ENCODE assay signal across 18 mouse cellular contexts in genomic region chr3:51970489-51970888, GRCm38 (mm10).
A peak's percentile ranks its signal among the peaks of the same experiment; 100 is the strongest.
DNase-seq lines count a peak whose midpoint lies in the region; ATAC-seq and TF ChIP-seq lines count a peak whose summit lies in the region.
"Had no signal": no experiment of that assay in that cellular context is flagged by ENCODE, and none has a peak within 500 bp of the region (broad histone marks: within the 10 kb centered on the region; RNA-seq: fewer than 3 reads in every experiment).

No protein-coding gene starts in this region.

- DNase-seq in lung, postnatal 14 days: no peak
- peak; percentile 60 for DNase-seq in lung, postnatal 0 days (ENCODE audit: low spot score)
- DNase-seq in lung, adult 2 months: no peak
- no peak for DNase-seq in adipocyte (ENCODE audit: low spot score)
- DNase-seq: adrenal gland, adult 8-10 months; adrenal gland, postnatal 14 days; adrenal gland, postnatal 36 days; cerebellum, adult 11-12 months; cerebellum, adult 2 months; cerebellum, adult 9-10 months; cerebellum, postnatal 10 days; cerebellum, postnatal 25 days had no signal

- H3K27me3 ChIP-seq in lung, embryonic 15.5 days: no peaks in the 10 kb centered on the region
- no peaks in the 10 kb centered on the region for H3K27me3 ChIP-seq in lung, postnatal 0 days (replicated peaks; ENCODE audit: insufficient read depth, low read length)
- H3K27me3 ChIP-seq: embryonic facial prominence, embryonic 12.5 days; forebrain, embryonic 13.5 days; forebrain, embryonic 15.5 days had no signal

- TF ChIP-seq CTCF in lung, postnatal 0 days (IDR thresholded peaks at IDR 0.05): no peak
- no peak for TF ChIP-seq CTCF in lung, adult 2 months (IDR thresholded peaks at IDR 0.05; ENCODE audit: insufficient read depth, low read length)
- TF ChIP-seq CTCF in olfactory bulb, adult 2 months (IDR thresholded peaks at IDR 0.05; ENCODE audit: insufficient read depth, low read depth, low read length): no peak

- H3K4me3 ChIP-seq in lung, embryonic 15.5 days: no peak overlapping the region
- no peak overlapping the region for H3K4me3 ChIP-seq in lung, postnatal 0 days (ENCODE audit: low read depth, low read length)
- no peak overlapping the region for H3K4me3 ChIP-seq in lung, adult 2 months (replicated peaks; ENCODE audit: extremely low read depth, low read depth, low read length)
- H3K4me3 ChIP-seq in olfactory bulb, adult 2 months (ENCODE audit: insufficient read depth, low read depth, low read length): no peak overlapping the region
- H3K4me3 ChIP-seq: embryonic facial prominence, embryonic 10.5 days; embryonic facial prominence, embryonic 12.5 days; forebrain, embryonic 13.5 days; forebrain, embryonic 15.5 days had no signal

- no peaks in the 10 kb centered on the region for H3K36me3 ChIP-seq in lung, embryonic 15.5 days
- H3K36me3 ChIP-seq in lung, postnatal 0 days (ENCODE audit: insufficient read depth, low read length): no peaks in the 10 kb centered on the region
- H3K36me3 ChIP-seq: embryonic facial prominence, embryonic 10.5 days; embryonic facial prominence, embryonic 12.5 days; forebrain, embryonic 15.5 days had no signal

- no peak for ATAC-seq in lung, embryonic 15.5 days (ENCODE audit: borderline replicate concordance, extremely low read depth, low FRiP score, low TSS enrichment)
- ATAC-seq in lung, postnatal 0 days: peak; percentile 74
- ATAC-seq: forebrain, embryonic 13.5 days; forebrain, embryonic 15.5 days had no signal

- H3K9ac ChIP-seq in lung, embryonic 15.5 days: no peak overlapping the region
- H3K9ac ChIP-seq in lung, postnatal 0 days (replicated peaks; ENCODE audit: low read depth): no peak overlapping the region
- H3K9ac ChIP-seq: embryonic facial prominence, embryonic 12.5 days; forebrain, embryonic 13.5 days; forebrain, embryonic 15.5 days had no signal

- 65% methylated on average over 2 of the region's 2 CpGs for WGBS in lung, embryonic 15.5 days
- 40% methylated on average over 2 of the region's 2 CpGs for WGBS in lung, postnatal 0 days
- WGBS in lung, adult 2 months: 68% methylated on average over 2 of the region's 2 CpGs
- WGBS in olfactory bulb, adult 2 months: 57% methylated on average over 2 of the region's 2 CpGs

- peaks cover 31% of the 10 kb centered on the region for H3K4me1 ChIP-seq in lung, embryonic 15.5 days
- peaks cover 6% of the 10 kb centered on the region for H3K4me1 ChIP-seq in lung, postnatal 0 days (ENCODE audit: insufficient read depth, low read depth, low read length)
- H3K4me1 ChIP-seq in lung, adult 2 months (ENCODE audit: control insufficient read depth, insufficient read depth, low read length): no peaks in the 10 kb centered on the region
- H3K4me1 ChIP-seq in olfactory bulb, adult 2 months (ENCODE audit: control insufficient read depth, insufficient read depth, low read length): peaks cover 15% of the 10 kb centered on the region

- no peak overlapping the region; the same call in 1 of the 2 replicates for H3K4me2 ChIP-seq in lung, embryonic 15.5 days
- H3K4me2 ChIP-seq in lung, postnatal 0 days (replicated peaks; ENCODE audit: low read depth, low read length): no peak overlapping the region
- H3K4me2 ChIP-seq: embryonic facial prominence, embryonic 12.5 days; forebrain, embryonic 13.5 days; forebrain, embryonic 15.5 days had no signal

- H3K9me3 ChIP-seq in lung, embryonic 15.5 days: no peaks in the 10 kb centered on the region
- H3K9me3 ChIP-seq in lung, postnatal 0 days (ENCODE audit: low read length): no peaks in the 10 kb centered on the region
- H3K9me3 ChIP-seq: embryonic facial prominence, embryonic 10.5 days; embryonic facial prominence, embryonic 12.5 days; forebrain, embryonic 13.5 days; forebrain, embryonic 15.5 days had no signal

- peak; percentile 70 for TF ChIP-seq EP300 in lung, postnatal 0 days (IDR thresholded peaks at IDR 0.05)

- H3K27ac ChIP-seq in lung, embryonic 15.5 days: peak overlapping the region; percentile 38; the same call in 1 of the 2 replicates
- no peak overlapping the region for H3K27ac ChIP-seq in lung, postnatal 0 days (ENCODE audit: low read length)
- H3K27ac ChIP-seq in olfactory bulb, adult 2 months (ENCODE audit: insufficient read depth, low read depth, low read length): 0 out of 2 replicates have a peak overlapping the region, but pooled peaks have one; percentile 15
- H3K27ac ChIP-seq: embryonic facial prominence, embryonic 10.5 days; embryonic facial prominence, embryonic 12.5 days; forebrain, embryonic 13.5 days; forebrain, embryonic 15.5 days had no signal

- no peak for TF ChIP-seq POLR2A in lung, adult 2 months (IDR thresholded peaks at IDR 0.05; ENCODE audit: borderline replicate concordance, extremely low read depth, low read depth, low read length)
- TF ChIP-seq POLR2A in olfactory bulb, adult 2 months (IDR thresholded peaks at IDR 0.05; ENCODE audit: insufficient read depth, low read depth, low read length): no peak
